Mouse (Mus musculus) forebrain, embryonic 12.5 days (tissue): Measurements from ENCODE around the gene 4930579G24Rik. TPM values are rescaled to one million over a fixed set of nuclear protein-coding genes. Genes with fewer than 3 reads are reported as not detected.

Source experiments
- ATAC-seq: fragments of 200-750 bp; cut with Nextera tagmentation; 2 replicates; pipeline ENCODE4 v1.8.0; 2017; ENCODE audit warnings: moderate TSS enrichment; ENCODE audit not compliant: low FRiP score
- H3K27ac ChIP-seq: fragments of 300-500 bp; sonication (generic); 2 replicates; pipeline ENCODE4 v1.5.1; 2016; ENCODE audit warnings: mild to moderate bottlenecking
- H3K27me3 ChIP-seq: fragments of 300-500 bp; sonication (generic); 2 replicates; pipeline ENCODE4 v1.6.1; 2016; ENCODE audit warnings: mild to moderate bottlenecking
- H3K36me3 ChIP-seq: fragments of 300-500 bp; sonication (generic); replicated peaks from 2 replicates; pipeline ENCODE4 v1.6.1; 2016; ENCODE audit warnings: mild to moderate bottlenecking
- H3K4me1 ChIP-seq: fragments of 300-500 bp; sonication (generic); 2 replicates; pipeline ENCODE4 v1.6.1; 2016
- H3K4me2 ChIP-seq: fragments of 300-500 bp; sonication (generic); 2 replicates; pipeline ENCODE4 v1.6.1; 2016; ENCODE audit warnings: mild to moderate bottlenecking, moderate library complexity
- H3K4me3 ChIP-seq: fragments of 300-500 bp; sonication (generic); replicated peaks from 2 replicates; pipeline ENCODE4 v1.5.1; 2016; ENCODE audit warnings: mild to moderate bottlenecking
- H3K9ac ChIP-seq: fragments of 300-500 bp; sonication (generic); 2 replicates; pipeline ENCODE4 v1.6.1; 2016; ENCODE audit warnings: mild to moderate bottlenecking
- H3K9me3 ChIP-seq: fragments of 300-500 bp; sonication (generic); 2 replicates; pipeline ENCODE4 v1.6.1; 2016
- WGBS: fragments of 180-500 bp; shearing (Covaris S2); methylation state at CpG from one replicate; pipeline ENCODE4 v1.1.7; 2016; 5-methylcytosine and 5-hydroxymethylcytosine counted together
- polyA plus RNA-seq: library from polyadenylated mRNA; unstranded; fragments of >200 nt; fragmentation: Nextera tagmentation; extraction: Ambion mirVana; gene quantifications from 2 replicates; pipeline ENCODE4 v1.2.1, GENCODE M21; 2016

The 4930579G24Rik gene
- polyA plus RNA-seq, 1 experiment from 2014 or later, result 18.1 TPM

- no peak overlapping the region for H3K4me2 ChIP-seq
- no peaks in the 10 kb centered on the region for H3K27me3 ChIP-seq
- no peak for ATAC-seq
- no peaks in the 10 kb centered on the region for H3K36me3 ChIP-seq
- WGBS, result 92% methylated on average over 6 of the region's 6 CpGs
- H3K9ac ChIP-seq, result no peak overlapping the region
- no peak overlapping the region for H3K4me3 ChIP-seq
- H3K27ac ChIP-seq, result no peak overlapping the region
- H3K9me3 ChIP-seq, result no peaks in the 10 kb centered on the region
- H3K4me1 ChIP-seq, result no peaks in the 10 kb centered on the region
Observed at GRCm38 (mm10) chr3:79652129-79652528, 23.2 kb downstream of the 4930579G24Rik start.

GRCm38 (mm10) chr3:79656682-79657081 is 27.8 kb downstream of the 4930579G24Rik start:
- H3K9ac ChIP-seq, result no peak overlapping the region
- H3K9me3 ChIP-seq, result no peaks in the 10 kb centered on the region
- H3K4me1 ChIP-seq, result no peaks in the 10 kb centered on the region
- no peaks in the 10 kb centered on the region for H3K27me3 ChIP-seq
- H3K36me3 ChIP-seq, result no peaks in the 10 kb centered on the region
- H3K4me2 ChIP-seq, result no peak overlapping the region
- no peak overlapping the region for H3K4me3 ChIP-seq
- no peak overlapping the region for H3K27ac ChIP-seq
- 72% methylated on average over 5 of the region's 5 CpGs for WGBS
- ATAC-seq, result no peak

- WGBS, result 41% methylated on average over 9 of the region's 9 CpGs
- Histone ChIP-seq H3K4me1 (no peaks in the 10 kb centered on the region), H3K36me3 (no peaks in the 10 kb centered on the region), H3K27ac (no peak overlapping the region), H3K27me3 (no peaks in the 10 kb centered on the region), H3K4me3 (no peak overlapping the region), H3K9ac (no peak overlapping the region), H3K9me3 (no peaks in the 10 kb centered on the region), H3K4me2 (no peak overlapping the region)
- peak; percentile 67 for ATAC-seq
Observed at GRCm38 (mm10) chr3:79664787-79665408, 36.0 kb downstream of the 4930579G24Rik start.

DNA sequence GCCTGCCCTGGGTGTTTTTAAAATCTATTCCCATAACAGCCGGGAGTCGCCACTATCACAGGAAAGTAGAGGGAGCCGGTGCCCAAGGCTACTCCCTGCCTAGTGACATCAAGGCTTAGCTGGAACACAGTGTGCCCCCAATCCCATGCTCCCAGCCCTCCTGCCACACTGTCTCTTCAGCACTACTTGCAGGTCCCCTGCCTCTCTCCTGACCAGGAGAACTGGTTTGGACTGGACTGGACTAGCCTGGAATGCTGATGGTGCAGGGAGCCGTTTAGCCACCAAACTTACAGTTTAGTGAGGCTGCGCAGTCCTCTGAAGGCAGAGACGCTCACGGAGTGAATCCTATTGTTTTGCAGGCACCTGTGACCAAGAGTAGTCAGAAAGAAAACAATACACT is 41.7 kb downstream of the 4930579G24Rik start:
- Histone ChIP-seq H3K9ac (no peak overlapping the region), H3K9me3 (no peaks in the 10 kb centered on the region), H3K36me3 (no peaks in the 10 kb centered on the region), H3K4me1 (no peaks in the 10 kb centered on the region), H3K4me2 (no peak overlapping the region), H3K4me3 (no peak overlapping the region), H3K27me3 (no peaks in the 10 kb centered on the region), H3K27ac (no peak overlapping the region)
- 76% methylated on average over 7 of the region's 7 CpGs for WGBS
- ATAC-seq, result no peak

GRCm38 (mm10) chr3:79672188-79672587 is 43.3 kb downstream of the 4930579G24Rik start:
- ATAC-seq, result no peak
- Histone ChIP-seq H3K9ac (no peak overlapping the region), H3K36me3 (no peaks in the 10 kb centered on the region), H3K4me3 (no peak overlapping the region), H3K27me3 (no peaks in the 10 kb centered on the region), H3K4me2 (no peak overlapping the region), H3K27ac (no peak overlapping the region), H3K4me1 (no peaks in the 10 kb centered on the region), H3K9me3 (no peaks in the 10 kb centered on the region)
- 78% methylated on average over 16 of the region's 16 CpGs for WGBS

- no peaks in the 10 kb centered on the region for H3K27me3 ChIP-seq
- H3K36me3 ChIP-seq, result no peaks in the 10 kb centered on the region
- no peak overlapping the region for H3K27ac ChIP-seq
- no peaks in the 10 kb centered on the region for H3K9me3 ChIP-seq
- no peaks in the 10 kb centered on the region for H3K4me1 ChIP-seq
- H3K9ac ChIP-seq, result no peak overlapping the region
- no peak for ATAC-seq
- H3K4me3 ChIP-seq, result no peak overlapping the region
- WGBS, result 19% methylated on average over 4 of the region's 4 CpGs
- H3K4me2 ChIP-seq, result no peak overlapping the region
Observed at GRCm38 (mm10) chr3:79673082-79673481, 44.2 kb downstream of the 4930579G24Rik start.

GRCm38 (mm10) chr3:79674641-79675040 is 45.8 kb downstream of the 4930579G24Rik start:
- Histone ChIP-seq H3K27ac (no peak overlapping the region), H3K4me2 (no peak overlapping the region), H3K4me1 (no peaks in the 10 kb centered on the region), H3K9ac (no peak overlapping the region), H3K4me3 (no peak overlapping the region), H3K9me3 (no peaks in the 10 kb centered on the region), H3K27me3 (no peaks in the 10 kb centered on the region), H3K36me3 (no peaks in the 10 kb centered on the region)
- no peak for ATAC-seq
- 84% methylated on average over 5 of the region's 5 CpGs for WGBS

GRCm38 (mm10) chr3:79676411-79676810 is 47.5 kb downstream of the 4930579G24Rik start:
- H3K9ac ChIP-seq, result no peak overlapping the region
- no peaks in the 10 kb centered on the region for H3K4me1 ChIP-seq
- no peak overlapping the region for H3K27ac ChIP-seq
- no peak overlapping the region for H3K4me3 ChIP-seq
- ATAC-seq, result no peak
- H3K4me2 ChIP-seq, result no peak overlapping the region
- WGBS, result 82% methylated on average over 3 of the region's 3 CpGs
- H3K27me3 ChIP-seq, result no peaks in the 10 kb centered on the region
- no peaks in the 10 kb centered on the region for H3K36me3 ChIP-seq
- H3K9me3 ChIP-seq, result no peaks in the 10 kb centered on the region

Other genes starting within 250 kb of the 4930579G24Rik start
- gene Fnip2, start 61.3 kb upstream of the 4930579G24Rik start, polyA plus RNA-seq, result 6.2 and 7.3 TPM in 2 replicates
- gene Ppid, start 37.7 kb upstream of the 4930579G24Rik start, polyA plus RNA-seq, result 176 and 188 TPM in 2 replicates
- 42.2 and 42.5 TPM in 2 replicates for gene Etfdh, start 421 bp downstream of the 4930579G24Rik start, polyA plus RNA-seq
- gene Rxfp1, start 108.8 kb downstream of the 4930579G24Rik start, polyA plus RNA-seq, result not detected in 2 replicates
- 3.7 and 4.3 TPM in 2 replicates for gene Tmem144, start 223.7 kb downstream of the 4930579G24Rik start, polyA plus RNA-seq